Mouse (Mus musculus) hindbrain, embryonic 16.5 days (tissue): ENCODE data around the gene Tnk2. TPM values are rescaled to one million over a fixed set of nuclear protein-coding genes. Genes with fewer than 3 reads are reported as not detected.
"Not testable (repeated sequence)": the region's sequence is repeated elsewhere in the genome, so short reads cannot be mapped to it uniquely, and the experiment has no call there.

ENCODE experiments used
- ATAC-seq: fragments of 200-750 bp; cut with Nextera tagmentation; 2 replicates; pipeline ENCODE4 v1.8.0; 2017; ENCODE audit warnings: moderate TSS enrichment, moderate library complexity
- H3K27ac ChIP-seq: fragments of 300-500 bp; sonication (generic); 2 replicates; pipeline ENCODE4 v1.5.1; 2014; ENCODE audit warnings: low read depth, mild to moderate bottlenecking, control low read depth, low read length, moderate library complexity
- H3K27me3 ChIP-seq: fragments of 300-500 bp; sonication (generic); replicated peaks from 2 replicates; pipeline ENCODE4 v1.6.1; 2014; ENCODE audit warnings: low read length; ENCODE audit not compliant: control insufficient read depth, insufficient read depth
- H3K36me3 ChIP-seq: fragments of 300-500 bp; sonication (generic); 2 replicates; pipeline ENCODE4 v1.6.1; 2014; ENCODE audit warnings: mild to moderate bottlenecking, low read length, moderate library complexity, mixed read lengths; ENCODE audit not compliant: control insufficient read depth, insufficient read depth
- H3K4me1 ChIP-seq: fragments of 300-500 bp; sonication (generic); 2 replicates; pipeline ENCODE4 v1.6.1; 2014; ENCODE audit warnings: low read depth, low read length; ENCODE audit not compliant: control insufficient read depth, insufficient read depth
- H3K4me2 ChIP-seq: fragments of 300-500 bp; sonication (generic); 2 replicates; pipeline ENCODE4 v1.6.1; 2014; ENCODE audit warnings: mild to moderate bottlenecking, low read length, control low read depth, moderate library complexity
- H3K4me3 ChIP-seq: fragments of 300-500 bp; sonication (generic); 2 replicates; pipeline ENCODE4 v1.5.1; 2014; ENCODE audit warnings: mild to moderate bottlenecking, low read length, control low read depth, moderate library complexity
- H3K9ac ChIP-seq: fragments of 300-500 bp; sonication (generic); 2 replicates; pipeline ENCODE4 v1.6.1; 2014; ENCODE audit warnings: low read depth, mild to moderate bottlenecking, control low read depth, low read length, moderate library complexity
- H3K9me3 ChIP-seq: fragments of 300-500 bp; sonication (generic); 2 replicates; pipeline ENCODE4 v1.6.1; 2014; ENCODE audit warnings: mild to moderate bottlenecking, low read length, moderate library complexity; ENCODE audit not compliant: control insufficient read depth
- WGBS: fragments of 180-500 bp; shearing (Covaris S2); extraction: QIAGEN DNeasy Blood & Tissue Kit; methylation state at CpG from one replicate; pipeline ENCODE4 v1.1.7; 2014; 5-methylcytosine and 5-hydroxymethylcytosine counted together
- polyA plus RNA-seq: library from polyadenylated mRNA; unstranded; fragments of >200 nt; fragmentation: Nextera tagmentation; extraction: Ambion mirVana; gene quantifications from 2 replicates; pipeline ENCODE4 v1.2.1, GENCODE M21; 2015

Gene Tnk2
- polyA plus RNA-seq, 1 experiment from 2014 or later: 19.3 TPM

- Histone ChIP-seq H3K9ac (no peak overlapping the region), H3K4me1 (peaks cover under 1% of the 10 kb centered on the region; the same call in 1 of the 2 replicates), H3K36me3 (peaks cover 16% of the 10 kb centered on the region; the same call in 1 of the 2 replicates), H3K27me3 (no peaks in the 10 kb centered on the region), H3K4me3 (no peak overlapping the region), H3K9me3 (no peaks in the 10 kb centered on the region), H3K27ac (no peak overlapping the region), H3K4me2 (no peak overlapping the region)
- no peak for ATAC-seq
- 85% methylated on average over 4 of the region's 4 CpGs for WGBS
These were observed 10.1 kb upstream of the Tnk2 start for GRCm38 (mm10) chr16:32633486-32634012.

GRCm38 (mm10) chr16:32634183-32634582 is 9.5 kb upstream of the Tnk2 start:
- 84% methylated on average over 5 of the region's 5 CpGs for WGBS
- H3K27me3 ChIP-seq: no peaks in the 10 kb centered on the region
- no peak overlapping the region for H3K4me2 ChIP-seq
- H3K27ac ChIP-seq: no peak overlapping the region
- H3K9ac ChIP-seq: no peak overlapping the region
- H3K4me1 ChIP-seq: peaks cover 2% of the 10 kb centered on the region; the same call in 1 of the 2 replicates
- H3K9me3 ChIP-seq: no peaks in the 10 kb centered on the region
- H3K36me3 ChIP-seq: peaks cover 16% of the 10 kb centered on the region; the same call in 1 of the 2 replicates
- no peak for ATAC-seq
- H3K4me3 ChIP-seq: no peak overlapping the region

GRCm38 (mm10) chr16:32635314-32635713 is 8.4 kb upstream of the Tnk2 start:
- peaks cover 8% of the 10 kb centered on the region; the same call in 1 of the 2 replicates for H3K36me3 ChIP-seq
- ATAC-seq: peak; percentile 75
- H3K9ac ChIP-seq: no peak overlapping the region
- WGBS: 58% methylated on average over 3 of the region's 3 CpGs
- peaks cover 2% of the 10 kb centered on the region; the same call in 1 of the 2 replicates for H3K4me1 ChIP-seq
- no peaks in the 10 kb centered on the region for H3K9me3 ChIP-seq
- H3K4me3 ChIP-seq: no peak overlapping the region
- no peaks in the 10 kb centered on the region for H3K27me3 ChIP-seq
- no peak overlapping the region for H3K4me2 ChIP-seq
- no peak overlapping the region for H3K27ac ChIP-seq

GRCm38 (mm10) chr16:32636331-32636730 is 7.3 kb upstream of the Tnk2 start:
- no peak for ATAC-seq

GRCm38 (mm10) chr16:32636871-32637521 is 6.7 kb upstream of the Tnk2 start:
- Histone ChIP-seq H3K9ac (no peak overlapping the region), H3K4me2 (no peak overlapping the region), H3K9me3 (no peaks in the 10 kb centered on the region), H3K4me3 (no peak overlapping the region), H3K4me1 (peaks cover 2% of the 10 kb centered on the region; the same call in 1 of the 2 replicates), H3K36me3 (0 out of 2 replicates have a peak, but pooled peaks cover 4% of the 10 kb centered on the region), H3K27ac (no peak overlapping the region), H3K27me3 (no peaks in the 10 kb centered on the region)
- no peak for ATAC-seq
- WGBS: 37% methylated on average over 6 of the region's 6 CpGs

More at GRCm38 (mm10) chr16:32636331-32636730, 7.3 kb upstream of the Tnk2 start:
- Histone ChIP-seq H3K4me2 (no peak overlapping the region), H3K36me3 (0 out of 2 replicates have a peak, but pooled peaks cover 4% of the 10 kb centered on the region), H3K4me3 (no peak overlapping the region), H3K27ac (no peak overlapping the region), H3K4me1 (peaks cover 2% of the 10 kb centered on the region; the same call in 1 of the 2 replicates), H3K9ac (no peak overlapping the region), H3K27me3 (no peaks in the 10 kb centered on the region), H3K9me3 (no peaks in the 10 kb centered on the region)
- WGBS: 95% methylated on average over 3 of the region's 3 CpGs

- no peaks in the 10 kb centered on the region for H3K27me3 ChIP-seq
- no peak overlapping the region for H3K9ac ChIP-seq
- peak; percentile 70 for ATAC-seq
- H3K27ac ChIP-seq: no peak overlapping the region
- no peaks in the 10 kb centered on the region for H3K36me3 ChIP-seq
- no peak overlapping the region for H3K4me3 ChIP-seq
- peaks cover 4% of the 10 kb centered on the region; the same call in 1 of the 2 replicates for H3K4me1 ChIP-seq
- H3K4me2 ChIP-seq: no peak overlapping the region; the same call in 1 of the 2 replicates
- H3K9me3 ChIP-seq: no peaks in the 10 kb centered on the region
- WGBS: 8% methylated on average over 8 of the region's 8 CpGs
These were observed 5.2 kb upstream of the Tnk2 start for GRCm38 (mm10) chr16:32638476-32638875.

GRCm38 (mm10) chr16:32640096-32640495 is 3.6 kb upstream of the Tnk2 start:
- Histone ChIP-seq H3K9ac (no peak overlapping the region), H3K4me2 (no peak overlapping the region), H3K36me3 (no peaks in the 10 kb centered on the region), H3K9me3 (no peaks in the 10 kb centered on the region), H3K4me1 (peaks cover 9% of the 10 kb centered on the region), H3K27me3 (no peaks in the 10 kb centered on the region), H3K27ac (no peak overlapping the region), H3K4me3 (no peak overlapping the region)
- no peak for ATAC-seq
- WGBS: 57% methylated on average over 5 of the region's 5 CpGs

- peaks cover 14% of the 10 kb centered on the region for H3K4me1 ChIP-seq
- not testable (repeated sequence) for H3K9me3 ChIP-seq, H3K4me2 ChIP-seq, H3K27ac ChIP-seq, ATAC-seq, H3K4me3 ChIP-seq, H3K36me3 ChIP-seq, H3K27me3 ChIP-seq, H3K9ac ChIP-seq
- 77% methylated on average over 2 of the region's 2 CpGs for WGBS
These were observed 3.0 kb upstream of the Tnk2 start for GRCm38 (mm10) chr16:32640683-32641082.

GRCm38 (mm10) chr16:32641440-32642219 is 2.0 kb upstream of the Tnk2 start:
- Histone ChIP-seq H3K4me1 (peaks cover 23% of the 10 kb centered on the region), H3K27ac (no peak overlapping the region), H3K9ac (no peak overlapping the region), H3K4me2 (no peak overlapping the region), H3K36me3 (no peaks in the 10 kb centered on the region), H3K27me3 (no peaks in the 10 kb centered on the region), H3K9me3 (no peaks in the 10 kb centered on the region), H3K4me3 (no peak overlapping the region)
- no peak for ATAC-seq
- 72% methylated on average over 19 of the region's 20 CpGs for WGBS
